Mouse (Mus musculus) heart, postnatal 10 days (tissue): Measurements from ENCODE around the gene Tmem132a. TPM values are rescaled to one million over a fixed set of nuclear protein-coding genes. Genes with fewer than 3 reads are reported as not detected.

ENCODE experiments used
- DNase-seq, 2 experiments: peaks; one replicate each; pipeline ENCODE4 v3.0.0; 2021
- intact Hi-C: fragments of 180-260 bp; cut with DNase I; formaldehyde crosslinking; loops from one replicate; pipeline ENCODE4 v1.15.1; 2025
- total RNA-seq, 2 experiments: library from RNA; stranded (reverse); gene quantifications; 2 replicates each; pipeline ENCODE4 v1.2.3; 2021

The Tmem132a gene
- total RNA-seq, 2 experiments from 2014 or later = 36.7 to 42.0 TPM

- intact Hi-C loops = loop anchor here (1.0 kb wide), 1 partner anchor 163 kb away; no protein-coding TSS in a partner anchor
- DNase-seq = peak; percentile 62 to 71
These were observed 10.6 kb upstream of the Tmem132a start for GRCm38 (mm10) chr19:10880085-10880974.

- intact Hi-C loops = no loop called here
- DNase-seq = no peak
These were observed 8.6 kb upstream of the Tmem132a start for GRCm38 (mm10) chr19:10878201-10878837.

GRCm38 (mm10) chr19:10871328-10871961, 1.7 kb upstream of the Tmem132a start:
- intact Hi-C loops = no loop called here
- DNase-seq = no peak

- DNase-seq = no peak
- intact Hi-C loops = no loop called here
These were observed 936 bp upstream of the Tmem132a start for GRCm38 (mm10) chr19:10870676-10871075.

- intact Hi-C loops = no loop called here
- DNase-seq = peak; percentile 85 to 86
These were observed 377 bp downstream of the Tmem132a start for GRCm38 (mm10) chr19:10869241-10869885.

- DNase-seq = peak in 1 of 2 experiments; percentile 35
- intact Hi-C loops = no loop called here
These were observed 1.1 kb downstream of the Tmem132a start for GRCm38 (mm10) chr19:10868623-10869141.

- no peak for DNase-seq
- intact Hi-C loops = no loop called here
These were observed 1.7 kb downstream of the Tmem132a start for GRCm38 (mm10) chr19:10867946-10868622.

- DNase-seq = no peak
- intact Hi-C loops = no loop called here
These were observed 3.4 kb downstream of the Tmem132a start for GRCm38 (mm10) chr19:10866351-10866750.

GRCm38 (mm10) chr19:10860072-10860497, 9.7 kb downstream of the Tmem132a start:
- intact Hi-C loops = no loop called here
- DNase-seq = no peak

- intact Hi-C loops = no loop called here
- no peak for DNase-seq
These were observed 13.2 kb downstream of the Tmem132a start for GRCm38 (mm10) chr19:10856520-10856919.

GRCm38 (mm10) chr19:10855422-10855821, 14.3 kb downstream of the Tmem132a start:
- DNase-seq = no peak
- intact Hi-C loops = no loop called here

- peak; percentile 72 to 76 for DNase-seq
- intact Hi-C loops = no loop called here
These were observed 22.2 kb downstream of the Tmem132a start for GRCm38 (mm10) chr19:10847311-10848087.

GRCm38 (mm10) chr19:10846150-10846549, 23.6 kb downstream of the Tmem132a start:
- no peak for DNase-seq
- intact Hi-C loops = no loop called here

GRCm38 (mm10) chr19:10845454-10845853, 24.3 kb downstream of the Tmem132a start:
- intact Hi-C loops = no loop called here
- DNase-seq = no peak

GRCm38 (mm10) chr19:10844206-10844605, 25.5 kb downstream of the Tmem132a start:
- intact Hi-C loops = no loop called here

GRCm38 (mm10) chr19:10842914-10843313, 26.8 kb downstream of the Tmem132a start:
- intact Hi-C loops = no loop called here
- DNase-seq = no peak

More at GRCm38 (mm10) chr19:10844206-10844605, 25.5 kb downstream of the Tmem132a start:
- no peak for DNase-seq

- DNase-seq = peak; percentile 57 to 58
- intact Hi-C loops = no loop called here
These were observed 27.8 kb downstream of the Tmem132a start for GRCm38 (mm10) chr19:10841721-10842626.
